Mouse (Mus musculus): ENCODE measurements at regions not wholly inside any gene's neighbourhood (a gene's known extent, or its start where the extent isn't known, plus 50 kb on each side); places are given as distances from the start of the nearest gene placed in this dataset.
A peak's percentile ranks its signal among the peaks of the same experiment; 100 is the strongest.

DNA sequence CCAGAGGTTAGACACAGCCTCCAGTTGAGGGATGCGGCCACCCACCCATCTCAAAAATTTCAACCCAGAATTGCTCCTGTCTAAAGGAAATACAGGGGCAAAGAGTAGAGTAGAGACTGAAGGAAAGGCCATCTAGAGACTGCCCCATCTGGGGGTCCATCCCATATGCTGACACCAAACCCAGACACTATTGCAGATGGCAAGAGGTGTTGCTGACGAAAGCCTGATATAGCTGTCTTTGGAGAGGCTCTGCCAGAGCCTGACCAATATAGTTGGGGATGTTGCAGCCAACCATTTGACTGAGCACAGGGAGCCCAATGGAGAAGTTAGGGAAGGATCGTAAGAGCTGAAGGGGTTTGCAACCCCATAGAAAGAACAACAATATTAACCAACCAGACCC lies 141.6 kb upstream of the Reg3b start:
- H3K9ac ChIP-seq (replicated peaks; ENCODE audit: low read depth, low read length) = no peak overlapping the region
- no peak overlapping the region for H3K27ac ChIP-seq (ENCODE audit: low read depth, low read length)
- ATAC-seq (ENCODE audit: low read depth) = no peak
- no peaks in the 10 kb centered on the region for H3K9me3 ChIP-seq (ENCODE audit: control insufficient read depth, low read length)
- H3K27me3 ChIP-seq (ENCODE audit: control insufficient read depth, insufficient read depth, low read length) = no peaks in the 10 kb centered on the region
- H3K4me2 ChIP-seq (ENCODE audit: low read depth, low read length) = no peak overlapping the region
- H3K4me1 ChIP-seq (ENCODE audit: control insufficient read depth, insufficient read depth, low read length) = no peaks in the 10 kb centered on the region
- 96% methylated on average over 3 of the region's 3 CpGs for WGBS
- no peaks in the 10 kb centered on the region for H3K36me3 ChIP-seq (ENCODE audit: control insufficient read depth, insufficient read depth, low read length)
- H3K4me3 ChIP-seq (ENCODE audit: low read depth, low read length) = no peak overlapping the region

- Histone ChIP-seq H3K36me3 (ENCODE audit: control insufficient read depth, insufficient read depth, low read length) (no peaks in the 10 kb centered on the region), H3K27ac (ENCODE audit: low read depth, low read length) (no peak overlapping the region), H3K9ac (replicated peaks; ENCODE audit: low read depth, low read length) (no peak overlapping the region), H3K4me2 (ENCODE audit: low read depth, low read length) (no peak overlapping the region), H3K4me3 (ENCODE audit: low read depth, low read length) (no peak overlapping the region), H3K4me1 (ENCODE audit: control insufficient read depth, insufficient read depth, low read length) (no peaks in the 10 kb centered on the region), H3K9me3 (ENCODE audit: control insufficient read depth, low read length) (no peaks in the 10 kb centered on the region), H3K27me3 (ENCODE audit: control insufficient read depth, insufficient read depth, low read length) (no peaks in the 10 kb centered on the region)
- no peak for ATAC-seq (ENCODE audit: low read depth)
- WGBS = 45% methylated on average over 1 of the region's 1 CpGs
Observed at GRCm38 (mm10) chr6:78244404-78244803, 126.1 kb upstream of the Reg3b start.

- no peak overlapping the region for H3K27ac ChIP-seq (ENCODE audit: low read depth, low read length)
- no peaks in the 10 kb centered on the region for H3K9me3 ChIP-seq (ENCODE audit: control insufficient read depth, low read length)
- H3K4me2 ChIP-seq (ENCODE audit: low read depth, low read length) = no peak overlapping the region
- no peak for ATAC-seq (ENCODE audit: low read depth)
- H3K36me3 ChIP-seq (ENCODE audit: control insufficient read depth, insufficient read depth, low read length) = no peaks in the 10 kb centered on the region
- 84% methylated on average over 1 of the region's 1 CpGs for WGBS
- no peak overlapping the region for H3K9ac ChIP-seq (replicated peaks; ENCODE audit: low read depth, low read length)
- no peak overlapping the region for H3K4me3 ChIP-seq (ENCODE audit: low read depth, low read length)
- no peaks in the 10 kb centered on the region for H3K27me3 ChIP-seq (ENCODE audit: control insufficient read depth, insufficient read depth, low read length)
- H3K4me1 ChIP-seq (ENCODE audit: control insufficient read depth, insufficient read depth, low read length) = no peaks in the 10 kb centered on the region
Observed at GRCm38 (mm10) chr6:78245010-78245409, 125.4 kb upstream of the Reg3b start.

- H3K36me3 ChIP-seq (ENCODE audit: control insufficient read depth, insufficient read depth, low read length) = no peaks in the 10 kb centered on the region
- H3K4me2 ChIP-seq (ENCODE audit: low read depth, low read length) = no peak overlapping the region
- H3K9me3 ChIP-seq (ENCODE audit: control insufficient read depth, low read length) = no peaks in the 10 kb centered on the region
- no peaks in the 10 kb centered on the region for H3K4me1 ChIP-seq (ENCODE audit: control insufficient read depth, insufficient read depth, low read length)
- no peak overlapping the region for H3K9ac ChIP-seq (replicated peaks; ENCODE audit: low read depth, low read length)
- no peak overlapping the region for H3K4me3 ChIP-seq (ENCODE audit: low read depth, low read length)
- no peak overlapping the region for H3K27ac ChIP-seq (ENCODE audit: low read depth, low read length)
- ATAC-seq (ENCODE audit: low read depth) = peak; percentile 56; the same call in 1 of the 2 replicates
- 23% methylated on average over 1 of the region's 1 CpGs for WGBS
- H3K27me3 ChIP-seq (ENCODE audit: control insufficient read depth, insufficient read depth, low read length) = no peaks in the 10 kb centered on the region
Observed at GRCm38 (mm10) chr6:78250053-78250452, 120.4 kb upstream of the Reg3b start.

GRCm38 (mm10) chr6:78250541-78250940 lies 119.9 kb upstream of the Reg3b start:
- H3K27ac ChIP-seq (ENCODE audit: low read depth, low read length) = no peak overlapping the region
- WGBS = 9% methylated on average over 2 of the region's 2 CpGs
- H3K4me1 ChIP-seq (ENCODE audit: control insufficient read depth, insufficient read depth, low read length) = no peaks in the 10 kb centered on the region
- no peak overlapping the region for H3K9ac ChIP-seq (replicated peaks; ENCODE audit: low read depth, low read length)
- H3K4me3 ChIP-seq (ENCODE audit: low read depth, low read length) = no peak overlapping the region
- H3K36me3 ChIP-seq (ENCODE audit: control insufficient read depth, insufficient read depth, low read length) = no peaks in the 10 kb centered on the region
- H3K9me3 ChIP-seq (ENCODE audit: control insufficient read depth, low read length) = no peaks in the 10 kb centered on the region
- H3K27me3 ChIP-seq (ENCODE audit: control insufficient read depth, insufficient read depth, low read length) = no peaks in the 10 kb centered on the region
- H3K4me2 ChIP-seq (ENCODE audit: low read depth, low read length) = no peak overlapping the region
- ATAC-seq (ENCODE audit: low read depth) = peak; percentile 86

GRCm38 (mm10) chr6:78271879-78272546 lies 98.4 kb upstream of the Reg3b start:
- WGBS = 74% methylated on average over 3 of the region's 3 CpGs
- ATAC-seq (ENCODE audit: low read depth) = no peak
- Histone ChIP-seq H3K27me3 (ENCODE audit: control insufficient read depth, insufficient read depth, low read length) (no peaks in the 10 kb centered on the region), H3K4me1 (ENCODE audit: control insufficient read depth, insufficient read depth, low read length) (no peaks in the 10 kb centered on the region), H3K4me3 (ENCODE audit: low read depth, low read length) (no peak overlapping the region), H3K9me3 (ENCODE audit: control insufficient read depth, low read length) (no peaks in the 10 kb centered on the region), H3K9ac (replicated peaks; ENCODE audit: low read depth, low read length) (no peak overlapping the region), H3K36me3 (ENCODE audit: control insufficient read depth, insufficient read depth, low read length) (no peaks in the 10 kb centered on the region), H3K27ac (ENCODE audit: low read depth, low read length) (no peak overlapping the region), H3K4me2 (ENCODE audit: low read depth, low read length) (no peak overlapping the region)

GRCm38 (mm10) chr6:78277993-78278715 lies 92.3 kb upstream of the Reg3b start:
- 43% methylated on average over 6 of the region's 6 CpGs for WGBS
- Histone ChIP-seq H3K27ac (ENCODE audit: low read depth, low read length) (no peak overlapping the region), H3K36me3 (ENCODE audit: control insufficient read depth, insufficient read depth, low read length) (no peaks in the 10 kb centered on the region), H3K4me3 (ENCODE audit: low read depth, low read length) (no peak overlapping the region), H3K9ac (replicated peaks; ENCODE audit: low read depth, low read length) (no peak overlapping the region), H3K4me2 (ENCODE audit: low read depth, low read length) (no peak overlapping the region), H3K4me1 (ENCODE audit: control insufficient read depth, insufficient read depth, low read length) (no peaks in the 10 kb centered on the region), H3K9me3 (ENCODE audit: control insufficient read depth, low read length) (no peaks in the 10 kb centered on the region), H3K27me3 (ENCODE audit: control insufficient read depth, insufficient read depth, low read length) (no peaks in the 10 kb centered on the region)
- ATAC-seq (ENCODE audit: low read depth) = peak; percentile 68

- H3K9me3 ChIP-seq (ENCODE audit: control insufficient read depth, low read length) = no peaks in the 10 kb centered on the region
- no peak overlapping the region for H3K9ac ChIP-seq (replicated peaks; ENCODE audit: low read depth, low read length)
- no peaks in the 10 kb centered on the region for H3K36me3 ChIP-seq (ENCODE audit: control insufficient read depth, insufficient read depth, low read length)
- H3K27me3 ChIP-seq (ENCODE audit: control insufficient read depth, insufficient read depth, low read length) = no peaks in the 10 kb centered on the region
- H3K4me2 ChIP-seq (ENCODE audit: low read depth, low read length) = no peak overlapping the region
- no peak for ATAC-seq (ENCODE audit: low read depth)
- H3K4me1 ChIP-seq (ENCODE audit: control insufficient read depth, insufficient read depth, low read length) = no peaks in the 10 kb centered on the region
- H3K27ac ChIP-seq (ENCODE audit: low read depth, low read length) = no peak overlapping the region
- WGBS = 80% methylated on average over 5 of the region's 5 CpGs
- H3K4me3 ChIP-seq (ENCODE audit: low read depth, low read length) = no peak overlapping the region
Observed at GRCm38 (mm10) chr6:78280541-78280940, 89.9 kb upstream of the Reg3b start.

- Histone ChIP-seq H3K4me2 (ENCODE audit: low read depth, low read length) (no peak overlapping the region), H3K4me1 (ENCODE audit: control insufficient read depth, insufficient read depth, low read length) (no peaks in the 10 kb centered on the region), H3K9ac (replicated peaks; ENCODE audit: low read depth, low read length) (no peak overlapping the region), H3K36me3 (ENCODE audit: control insufficient read depth, insufficient read depth, low read length) (no peaks in the 10 kb centered on the region), H3K27me3 (ENCODE audit: control insufficient read depth, insufficient read depth, low read length) (no peaks in the 10 kb centered on the region), H3K4me3 (ENCODE audit: low read depth, low read length) (no peak overlapping the region), H3K27ac (ENCODE audit: low read depth, low read length) (no peak overlapping the region), H3K9me3 (ENCODE audit: control insufficient read depth, low read length) (no peaks in the 10 kb centered on the region)
- ATAC-seq (ENCODE audit: low read depth) = 0 out of 2 replicates have a peak, but pooled peaks have one; percentile 46
- 26% methylated on average over 1 of the region's 1 CpGs for WGBS
Observed at GRCm38 (mm10) chr6:78294647-78295046, 75.8 kb upstream of the Reg3b start.
